Mouse (Mus musculus): Measurements from ENCODE around the gene Car8.
"Not testable (repeated sequence)": the region's sequence is repeated elsewhere in the genome, so short reads cannot be mapped to it uniquely, and the experiment has no call there.

Gene Car8

GRCm38 (mm10) chr4:8203367-8203766 is 35.5 kb downstream of the Car8 start:
- DNase-seq (ENCODE audit: low spot score in 2 of 2): no peak

- no peak for DNase-seq (ENCODE audit: low spot score in 2 of 2)
These were observed 37.2 kb downstream of the Car8 start for GRCm38 (mm10) chr4:8201631-8202030.

GRCm38 (mm10) chr4:8200081-8200480 is 38.8 kb downstream of the Car8 start:
- DNase-seq (ENCODE audit: low spot score in 2 of 2): no peak

- DNase-seq (ENCODE audit: low spot score in 2 of 2): no peak
These were observed 40.8 kb downstream of the Car8 start for GRCm38 (mm10) chr4:8198033-8198432.

GRCm38 (mm10) chr4:8190441-8190840 is 48.4 kb downstream of the Car8 start:
- no peak for DNase-seq (ENCODE audit: low spot score in 2 of 2)

GRCm38 (mm10) chr4:8186921-8187687 is 51.7 kb downstream of the Car8 start:
- no peak for DNase-seq (ENCODE audit: low spot score in 2 of 2)

- DNase-seq (ENCODE audit: low spot score in 2 of 2): no peak
These were observed 58.3 kb downstream of the Car8 start for GRCm38 (mm10) chr4:8180576-8180975.

GRCm38 (mm10) chr4:8154589-8155198 is 84.1 kb downstream of the Car8 start:
- no peak for DNase-seq (ENCODE audit: low spot score in 2 of 2)

- DNase-seq (ENCODE audit: low spot score in 2 of 2): not testable (repeated sequence)
These were observed 84.9 kb downstream of the Car8 start for GRCm38 (mm10) chr4:8153926-8154325.

- no peak for DNase-seq (ENCODE audit: low spot score in 2 of 2)
These were observed 101.4 kb downstream of the Car8 start for GRCm38 (mm10) chr4:8137403-8137802.

- no peak for DNase-seq (ENCODE audit: low spot score in 2 of 2)
These were observed 106.8 kb downstream of the Car8 start for GRCm38 (mm10) chr4:8132024-8132423.

- DNase-seq (ENCODE audit: low spot score in 2 of 2): no peak
These were observed 125.3 kb downstream of the Car8 start for GRCm38 (mm10) chr4:8113558-8113957.

- no peak for DNase-seq (ENCODE audit: low spot score in 2 of 2)
These were observed 127.0 kb downstream of the Car8 start for GRCm38 (mm10) chr4:8111891-8112290.

GRCm38 (mm10) chr4:8109906-8110567 is 128.8 kb downstream of the Car8 start:
- no peak for DNase-seq (ENCODE audit: low spot score in 2 of 2)

- DNase-seq (ENCODE audit: low spot score in 2 of 2): no peak
These were observed 137.4 kb downstream of the Car8 start for GRCm38 (mm10) chr4:8101466-8101865.

- no peak for DNase-seq (ENCODE audit: low spot score in 2 of 2)
These were observed 140.8 kb downstream of the Car8 start for GRCm38 (mm10) chr4:8098084-8098483.

- no peak for DNase-seq (ENCODE audit: low spot score in 2 of 2)
These were observed 141.2 kb downstream of the Car8 start for GRCm38 (mm10) chr4:8097683-8098082.

- DNase-seq (ENCODE audit: low spot score in 2 of 2): not testable (repeated sequence)
These were observed 145.3 kb downstream of the Car8 start for GRCm38 (mm10) chr4:8093566-8093965.

Measured in urinary bladder, postnatal 4 days (tissue).